Mouse (Mus musculus) intestine, embryonic 14.5 days (tissue): ENCODE results near the gene Fbxo39. TPM values are rescaled to one million over a fixed set of nuclear protein-coding genes. Genes with fewer than 3 reads are reported as not detected.

ENCODE experiments used
- ATAC-seq: fragments of 200-750 bp; cut with Nextera tagmentation; replicated peaks from 2 replicates; pipeline ENCODE4 v1.8.0; 2017; ENCODE audit warnings: low read depth, moderate number of reproducible peaks, moderate TSS enrichment, moderate library complexity; ENCODE audit not compliant: low FRiP score, low TSS enrichment
- DNase-seq: peaks from one replicate; pipeline ENCODE4 v3.0.0-alpha.2; 2018; ENCODE audit warnings: low spot score
- H3K27ac ChIP-seq: fragments of 300-500 bp; sonication (generic); 2 replicates; pipeline ENCODE4 v1.5.1; 2014; ENCODE audit warnings: low read depth, mild to moderate bottlenecking, control low read depth
- H3K27me3 ChIP-seq: fragments of 300-500 bp; sonication (generic); replicated peaks from 2 replicates; pipeline ENCODE4 v1.6.1; 2014; ENCODE audit warnings: low read length, control low read depth; ENCODE audit not compliant: control insufficient read depth, insufficient read depth
- H3K36me3 ChIP-seq: fragments of 300-500 bp; sonication (generic); 2 replicates; pipeline ENCODE4 v1.6.1; 2014; ENCODE audit warnings: low read length, control low read depth; ENCODE audit not compliant: control insufficient read depth, insufficient read depth
- H3K4me1 ChIP-seq: fragments of 300-500 bp; sonication (generic); replicated peaks from 2 replicates; pipeline ENCODE4 v1.6.1; 2014; ENCODE audit warnings: low read length, control low read depth, mixed read lengths; ENCODE audit not compliant: control insufficient read depth, insufficient read depth
- H3K4me2 ChIP-seq: fragments of 300-500 bp; sonication (generic); 2 replicates; pipeline ENCODE4 v1.6.1; 2014; ENCODE audit warnings: low read length
- H3K4me3 ChIP-seq: fragments of 300-500 bp; sonication (generic); 2 replicates; pipeline ENCODE4 v1.5.1; 2014; ENCODE audit warnings: low read depth, low read length, control low read depth, mixed read lengths
- H3K9ac ChIP-seq: fragments of 300-500 bp; sonication (generic); 2 replicates; pipeline ENCODE4 v1.6.1; 2014; ENCODE audit warnings: mild to moderate bottlenecking, low read length
- H3K9me3 ChIP-seq: fragments of 300-500 bp; sonication (generic); 2 replicates; pipeline ENCODE4 v1.6.1; 2016; ENCODE audit warnings: low read length, control low read depth; ENCODE audit not compliant: control insufficient read depth
- WGBS: fragments of 180-500 bp; shearing (Covaris S2); extraction: QIAGEN DNeasy Blood & Tissue Kit; methylation state at CpG from one replicate; pipeline ENCODE4 v1.1.7; 2014; 5-methylcytosine and 5-hydroxymethylcytosine counted together
- polyA plus RNA-seq: library from polyadenylated mRNA; unstranded; fragments of >200 nt; fragmentation: Nextera tagmentation; extraction: Ambion mirVana; gene quantifications from 2 replicates; pipeline ENCODE4 v1.2.1, GENCODE M21; 2014

Gene Fbxo39
- polyA plus RNA-seq, 1 experiment from 2014 or later = not detected

DNA sequence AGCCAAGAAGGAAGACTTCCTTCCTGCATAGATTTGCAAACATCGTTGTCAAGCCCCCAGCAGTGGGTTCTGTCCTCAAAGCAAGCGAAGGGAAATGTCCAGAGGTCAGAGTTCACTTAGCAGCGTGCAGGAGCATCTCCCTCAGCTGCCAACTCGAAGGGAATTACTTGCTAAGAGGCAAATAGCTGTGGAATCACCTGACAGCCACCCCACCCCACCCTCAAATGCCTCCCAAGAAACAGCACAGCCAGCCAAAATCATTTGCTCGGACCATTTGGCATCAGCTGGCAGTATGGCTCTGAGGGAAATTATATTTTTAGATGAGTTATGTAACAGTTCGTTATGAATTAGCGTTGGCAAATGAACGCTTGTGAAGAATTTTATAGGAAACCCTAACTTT, 34.8 kb downstream of the Fbxo39 start:
- DNase-seq (no peak), ATAC-seq (no peak)
- H3K9ac ChIP-seq = no peak overlapping the region
- no peaks in the 10 kb centered on the region for H3K27me3 ChIP-seq
- no peaks in the 10 kb centered on the region for H3K4me1 ChIP-seq
- no peak overlapping the region for H3K4me2 ChIP-seq
- no peak overlapping the region for H3K27ac ChIP-seq
- H3K36me3 ChIP-seq = no peaks in the 10 kb centered on the region
- WGBS = 43% methylated on average over 8 of the region's 8 CpGs
- H3K9me3 ChIP-seq = no peaks in the 10 kb centered on the region
- H3K4me3 ChIP-seq = no peak overlapping the region

DNA sequence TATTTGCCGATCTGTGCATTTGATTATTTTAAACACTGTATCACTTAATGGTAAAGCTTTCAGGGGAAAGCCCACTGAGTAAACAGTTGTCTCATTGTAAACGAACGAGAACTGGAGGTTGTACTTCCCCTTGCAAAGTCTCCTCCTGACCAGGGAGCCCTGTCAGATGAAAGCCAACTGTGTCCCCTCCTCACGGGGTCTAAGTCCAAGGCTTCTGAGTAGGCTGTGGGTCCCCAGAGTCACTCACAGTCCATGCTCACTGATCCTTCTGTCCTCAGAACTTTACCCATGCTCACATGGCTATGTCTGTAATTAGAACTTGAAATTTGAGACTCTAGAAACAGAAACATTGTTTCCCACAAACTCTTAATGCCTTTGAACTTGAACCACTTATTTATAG, 35.4 kb downstream of the Fbxo39 start:
- Histone ChIP-seq H3K4me3 (no peak overlapping the region), H3K27me3 (no peaks in the 10 kb centered on the region), H3K9ac (no peak overlapping the region), H3K4me2 (no peak overlapping the region), H3K9me3 (no peaks in the 10 kb centered on the region), H3K4me1 (no peaks in the 10 kb centered on the region), H3K27ac (no peak overlapping the region), H3K36me3 (no peaks in the 10 kb centered on the region)
- no peak for DNase-seq
- WGBS = 31% methylated on average over 4 of the region's 4 CpGs
- no peak for ATAC-seq

GRCm38 (mm10) chr11:72352272-72352671, 38.0 kb downstream of the Fbxo39 start:
- Histone ChIP-seq H3K36me3 (no peaks in the 10 kb centered on the region), H3K27me3 (no peaks in the 10 kb centered on the region), H3K9ac (no peak overlapping the region), H3K4me1 (no peaks in the 10 kb centered on the region), H3K4me2 (no peak overlapping the region), H3K9me3 (no peaks in the 10 kb centered on the region), H3K27ac (no peak overlapping the region), H3K4me3 (no peak overlapping the region)
- DNase-seq (no peak), ATAC-seq (no peak)
- WGBS = 80% methylated on average over 1 of the region's 1 CpGs

GRCm38 (mm10) chr11:72353186-72353585, 38.9 kb downstream of the Fbxo39 start:
- ATAC-seq = no peak
- Histone ChIP-seq H3K4me1 (no peaks in the 10 kb centered on the region), H3K27me3 (no peaks in the 10 kb centered on the region), H3K4me2 (no peak overlapping the region), H3K9me3 (no peaks in the 10 kb centered on the region), H3K27ac (no peak overlapping the region), H3K36me3 (no peaks in the 10 kb centered on the region), H3K4me3 (no peak overlapping the region), H3K9ac (no peak overlapping the region)
- no peak for DNase-seq
- WGBS = 75% methylated on average over 3 of the region's 3 CpGs

- Histone ChIP-seq H3K4me1 (no peaks in the 10 kb centered on the region), H3K36me3 (no peaks in the 10 kb centered on the region), H3K4me3 (no peak overlapping the region), H3K27ac (no peak overlapping the region), H3K4me2 (peak overlapping the region; percentile 41), H3K9ac (no peak overlapping the region), H3K27me3 (no peaks in the 10 kb centered on the region), H3K9me3 (no peaks in the 10 kb centered on the region)
- WGBS = 19% methylated on average over 20 of the region's 20 CpGs
- DNase-seq = peak; percentile 92
- ATAC-seq = peak; percentile 57; the same call in 1 of the 2 replicates
Observed at GRCm38 (mm10) chr11:72354971-72355728, 40.9 kb downstream of the Fbxo39 start.

- ATAC-seq = peak; percentile 90
- no peaks in the 10 kb centered on the region for H3K4me1 ChIP-seq
- peak; percentile 83 for DNase-seq
- no peaks in the 10 kb centered on the region for H3K27me3 ChIP-seq
- peak overlapping the region; percentile 94 for H3K4me2 ChIP-seq
- H3K27ac ChIP-seq = no peak overlapping the region
- H3K9ac ChIP-seq = peak overlapping the region; percentile 60
- H3K9me3 ChIP-seq = no peaks in the 10 kb centered on the region
- no peaks in the 10 kb centered on the region for H3K36me3 ChIP-seq
- peak overlapping the region; percentile 48 for H3K4me3 ChIP-seq
- 8% methylated on average over 42 of the region's 42 CpGs for WGBS
Observed at GRCm38 (mm10) chr11:72361385-72362346, 47.4 kb downstream of the Fbxo39 start.

GRCm38 (mm10) chr11:72362347-72362741, 48.1 kb downstream of the Fbxo39 start, which contains the start of gene Tekt1:
Gene Tekt1 (minus strand): TSS chr11:72362442.
- DNase-seq (no peak), ATAC-seq (no peak)
- H3K27ac ChIP-seq = no peak within 1 kb of the TSS
- H3K9me3 ChIP-seq = no peaks in the 10 kb centered on the region
- H3K36me3 ChIP-seq = no peaks in the 10 kb centered on the region
- peak within 1 kb of the TSS; percentile 48 for H3K4me3 ChIP-seq
- H3K4me1 ChIP-seq = no peaks in the 10 kb centered on the region
- peak within 1 kb of the TSS; percentile 60 for H3K9ac ChIP-seq
- WGBS = 33% methylated on average over 10 of the region's 10 CpGs
- peak within 1 kb of the TSS; percentile 94 for H3K4me2 ChIP-seq
- no peaks in the 10 kb centered on the region for H3K27me3 ChIP-seq

DNA sequence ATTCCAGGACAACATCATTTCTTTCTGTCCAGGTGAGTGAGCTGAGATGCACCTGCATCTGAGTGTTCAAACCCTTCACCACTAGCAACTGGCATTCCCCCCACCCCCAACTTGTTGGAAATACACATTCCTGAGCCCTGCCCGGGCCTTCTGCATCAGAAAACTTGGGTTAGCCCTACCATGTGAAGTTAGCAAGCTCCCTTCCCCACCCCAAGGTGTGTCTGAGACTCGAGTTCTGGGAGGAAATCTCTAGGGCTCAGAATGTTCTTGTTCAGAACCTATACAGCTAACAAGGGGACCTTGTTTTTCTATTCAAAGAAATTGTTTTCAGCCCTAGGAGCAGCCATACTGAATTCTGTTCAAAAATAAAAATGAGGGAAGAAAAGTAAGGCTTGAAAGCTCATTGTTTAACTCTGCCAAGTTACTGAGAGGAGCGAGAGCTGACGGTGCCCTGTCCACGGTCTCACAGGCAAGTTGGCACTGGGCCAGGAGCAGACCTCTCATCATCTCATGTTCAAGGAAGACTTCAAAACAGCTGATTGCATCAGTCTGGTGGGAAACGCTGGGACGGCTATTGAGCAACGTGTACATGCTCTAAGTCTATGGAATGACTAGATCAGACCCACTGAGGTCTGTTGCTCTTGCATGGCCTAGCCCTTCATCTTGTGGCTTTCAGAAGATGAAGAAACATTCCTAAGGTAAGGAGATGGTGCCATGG, 49.4 kb downstream of the Fbxo39 start:
- Histone ChIP-seq H3K27me3 (no peaks in the 10 kb centered on the region), H3K36me3 (no peaks in the 10 kb centered on the region), H3K9ac (no peak overlapping the region), H3K4me1 (no peaks in the 10 kb centered on the region), H3K4me3 (no peak overlapping the region), H3K27ac (no peak overlapping the region), H3K4me2 (no peak overlapping the region), H3K9me3 (no peaks in the 10 kb centered on the region)
- DNase-seq (no peak), ATAC-seq (no peak)
- WGBS = 71% methylated on average over 8 of the region's 8 CpGs
